Mouse (Mus musculus) C2C12 (cell line): ENCODE measurements around the gene C130026I21Rik.
"Not testable (repeated sequence)": the region's sequence is repeated elsewhere in the genome, so short reads cannot be mapped to it uniquely, and the experiment has no call there.

Experiments
- CEBPB ChIP-seq: IDR thresholded peaks from one replicate; pipeline ENCODE4 v1.6.1; 2011; ENCODE audit warnings: low read depth, mild to moderate bottlenecking, control low read depth, moderate library complexity
- CTCF ChIP-seq: IDR thresholded peaks from one replicate; pipeline ENCODE4 v1.5.1; 2011; ENCODE audit not compliant: control insufficient read depth, insufficient read depth, insufficient read length
- FOSL1 ChIP-seq: IDR thresholded peaks from one replicate; pipeline ENCODE4 v1.8.0; 2011; ENCODE audit warnings: mild to moderate bottlenecking, low read length; ENCODE audit not compliant: poor library complexity, insufficient read depth, severe bottlenecking
- MAX ChIP-seq: IDR thresholded peaks from one replicate; pipeline ENCODE4 v1.6.1; 2011; ENCODE audit warnings: mild to moderate bottlenecking, control low read depth
- MYOD1 ChIP-seq: IDR thresholded peaks from one replicate; pipeline ENCODE4 v1.6.1; 2011; ENCODE audit warnings: low read depth; ENCODE audit not compliant: control insufficient read depth, insufficient read length
- MYOG ChIP-seq: IDR thresholded peaks from one replicate; pipeline ENCODE4 v1.6.1; 2011; ENCODE audit not compliant: control insufficient read depth, insufficient read length; ENCODE audit errors: extremely low read depth
- USF1 ChIP-seq: IDR thresholded peaks from one replicate; pipeline ENCODE4 v1.6.1; 2011; ENCODE audit warnings: low read depth, mild to moderate bottlenecking, control low read depth, moderate library complexity

- not testable (repeated sequence) for TF ChIP-seq MAX, CTCF, FOSL1, USF1, MYOG, MYOD1, CEBPB
Measured at GRCm38 (mm10) chr1:85162841-85163240, 107.5 kb downstream of the C130026I21Rik start.
